Mouse (Mus musculus) lung, postnatal 0 days (tissue): ENCODE data around the gene Idh3a. TPM values are rescaled to one million over a fixed set of nuclear protein-coding genes. Genes with fewer than 3 reads are reported as not detected.

ENCODE experiments used
- ATAC-seq: fragments of 200-750 bp; cut with Nextera tagmentation; 2 replicates; pipeline ENCODE4 v1.8.0; 2017; ENCODE audit warnings: moderate library complexity
- DNase-seq: peaks from one replicate; pipeline ENCODE4 v3.0.0-alpha.2; 2016; ENCODE audit warnings: low spot score
- H3K27ac ChIP-seq: fragments of 300-500 bp; sonication (generic); 2 replicates; pipeline ENCODE4 v1.5.1; 2014; ENCODE audit warnings: antibody characterized with exemption, mild to moderate bottlenecking, low read length, mixed read lengths
- H3K27me3 ChIP-seq: fragments of 300-500 bp; sonication (generic); replicated peaks from 2 replicates; pipeline ENCODE4 v1.6.1; 2014; ENCODE audit warnings: low read length, mixed read lengths; ENCODE audit not compliant: insufficient read depth
- H3K36me3 ChIP-seq: fragments of 300-500 bp; sonication (generic); 2 replicates; pipeline ENCODE4 v1.6.1; 2014; ENCODE audit warnings: low read length, mixed read lengths; ENCODE audit not compliant: insufficient read depth
- H3K4me1 ChIP-seq: fragments of 300-500 bp; sonication (generic); 2 replicates; pipeline ENCODE4 v1.6.1; 2014; ENCODE audit warnings: antibody characterized with exemption, low read depth, low read length, mixed read lengths; ENCODE audit not compliant: insufficient read depth
- H3K4me2 ChIP-seq: fragments of 300-500 bp; sonication (generic); replicated peaks from 2 replicates; pipeline ENCODE4 v1.6.1; 2014; ENCODE audit warnings: low read depth, mild to moderate bottlenecking, low read length, moderate library complexity, mixed read lengths
- H3K4me3 ChIP-seq: fragments of 300-500 bp; sonication (generic); 2 replicates; pipeline ENCODE4 v1.5.1; 2014; ENCODE audit warnings: low read depth, low read length
- H3K9ac ChIP-seq: fragments of 300-500 bp; sonication (generic); replicated peaks from 2 replicates; pipeline ENCODE4 v1.6.1; 2014; ENCODE audit warnings: low read depth, mild to moderate bottlenecking
- H3K9me3 ChIP-seq: fragments of 300-500 bp; sonication (generic); 2 replicates; pipeline ENCODE4 v1.6.1; 2016; ENCODE audit warnings: low read length, mixed read lengths
- CTCF ChIP-seq: IDR thresholded peaks from 2 replicates; pipeline ENCODE4 v1.5.1; 2016; ENCODE audit warnings: antibody characterized with exemption, mild to moderate bottlenecking
- EP300 ChIP-seq: IDR thresholded peaks from 2 replicates; pipeline ENCODE4 v1.6.1; 2016; ENCODE audit warnings: antibody characterized with exemption, mild to moderate bottlenecking, control low read depth
- WGBS: fragments of 180-500 bp; shearing (Covaris S2); extraction: QIAGEN DNeasy Blood & Tissue Kit; methylation state at CpG from one replicate; pipeline ENCODE4 v1.1.7; 2014; 5-methylcytosine and 5-hydroxymethylcytosine counted together
- polyA plus RNA-seq: library from polyadenylated mRNA; unstranded; fragments of >200 nt; fragmentation: Nextera tagmentation; extraction: Ambion mirVana; gene quantifications from 2 replicates; pipeline ENCODE4 v1.2.1, GENCODE M21; 2015

The Idh3a gene
- 79.4 and 80.3 TPM in 2 replicates for polyA plus RNA-seq

GRCm38 (mm10) chr9:54586199-54587061, at the start of gene Idh3a:
Gene Idh3a (plus strand): TSS chr9:54586334.
- ATAC-seq, result peak; percentile 100
- H3K4me3 ChIP-seq, result peak within 1 kb of the TSS; percentile 84
- TF ChIP-seq EP300, result no peak
- no peak for TF ChIP-seq CTCF
- peak; percentile 99 for DNase-seq
- H3K36me3 ChIP-seq, result no peaks in the 10 kb centered on the region
- peak within 1 kb of the TSS; percentile 79 for H3K9ac ChIP-seq
- peaks cover 9% of the 10 kb centered on the region; the same call in 1 of the 2 replicates for H3K4me1 ChIP-seq
- no peaks in the 10 kb centered on the region for H3K27me3 ChIP-seq
- peak within 1 kb of the TSS; percentile 99 for H3K4me2 ChIP-seq
- H3K9me3 ChIP-seq, result no peaks in the 10 kb centered on the region
- 2% methylated on average over 68 of the region's 73 CpGs for WGBS
- H3K27ac ChIP-seq, result no peak within 1 kb of the TSS

- Histone ChIP-seq H3K4me1 (no peaks in the 10 kb centered on the region), H3K27ac (no peak overlapping the region), H3K4me3 (no peak overlapping the region), H3K27me3 (no peaks in the 10 kb centered on the region), H3K36me3 (no peaks in the 10 kb centered on the region), H3K9ac (no peak overlapping the region), H3K4me2 (no peak overlapping the region), H3K9me3 (no peaks in the 10 kb centered on the region)
- ATAC-seq, result no peak
- WGBS, result 47% methylated on average over 4 of the region's 4 CpGs
- DNase-seq, result no peak
- TF ChIP-seq CTCF (no peak), EP300 (no peak)
Observed at GRCm38 (mm10) chr9:54537030-54537429, 49.1 kb upstream of the Idh3a start.

DNA sequence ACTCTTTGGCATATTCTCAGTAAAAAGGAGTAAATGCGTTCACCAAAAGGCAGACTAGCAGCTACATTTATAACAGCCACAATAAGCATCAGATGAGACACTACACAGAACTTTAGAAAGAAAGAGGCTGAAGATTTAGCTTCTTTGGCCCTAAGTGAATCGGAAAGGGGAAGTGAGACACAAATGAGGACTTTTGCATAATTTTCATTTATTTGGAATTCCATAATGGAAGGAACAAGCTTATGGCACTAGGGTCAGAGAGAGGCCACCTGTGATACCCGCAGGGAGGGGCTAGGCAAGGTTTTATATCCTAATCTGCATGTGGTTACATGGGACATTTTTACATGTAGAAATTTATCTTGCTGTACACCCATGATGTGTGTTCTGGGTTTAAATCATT, 48.7 kb upstream of the Idh3a start:
- no peak overlapping the region for H3K27ac ChIP-seq
- TF ChIP-seq EP300, result no peak
- TF ChIP-seq CTCF, result no peak
- H3K36me3 ChIP-seq, result no peaks in the 10 kb centered on the region
- H3K27me3 ChIP-seq, result no peaks in the 10 kb centered on the region
- 73% methylated on average over 3 of the region's 3 CpGs for WGBS
- DNase-seq (no peak), ATAC-seq (no peak)
- H3K4me2 ChIP-seq, result no peak overlapping the region
- no peaks in the 10 kb centered on the region for H3K4me1 ChIP-seq
- H3K9ac ChIP-seq, result no peak overlapping the region
- no peaks in the 10 kb centered on the region for H3K9me3 ChIP-seq
- H3K4me3 ChIP-seq, result no peak overlapping the region

- TF ChIP-seq CTCF (no peak), EP300 (no peak)
- no peaks in the 10 kb centered on the region for H3K36me3 ChIP-seq
- H3K27me3 ChIP-seq, result no peaks in the 10 kb centered on the region
- no peaks in the 10 kb centered on the region for H3K9me3 ChIP-seq
- no peaks in the 10 kb centered on the region for H3K4me1 ChIP-seq
- no peak overlapping the region for H3K27ac ChIP-seq
- no peak overlapping the region for H3K4me2 ChIP-seq
- H3K4me3 ChIP-seq, result no peak overlapping the region
- 96% methylated on average over 3 of the region's 3 CpGs for WGBS
- DNase-seq (no peak), ATAC-seq (no peak)
- no peak overlapping the region for H3K9ac ChIP-seq
Observed at GRCm38 (mm10) chr9:54538244-54538643, 47.9 kb upstream of the Idh3a start.

- 91% methylated on average over 14 of the region's 14 CpGs for WGBS
- no peaks in the 10 kb centered on the region for H3K9me3 ChIP-seq
- H3K27me3 ChIP-seq, result no peaks in the 10 kb centered on the region
- H3K4me3 ChIP-seq, result no peak within 1 kb of the TSS
- TF ChIP-seq CTCF (no peak), EP300 (no peak)
- ATAC-seq (no peak), DNase-seq (no peak)
- H3K4me1 ChIP-seq, result no peaks in the 10 kb centered on the region
- H3K36me3 ChIP-seq, result no peaks in the 10 kb centered on the region
- H3K9ac ChIP-seq, result no peak within 1 kb of the TSS
- H3K4me2 ChIP-seq, result no peak within 1 kb of the TSS
- no peak within 1 kb of the TSS for H3K27ac ChIP-seq
Observed at GRCm38 (mm10) chr9:54538684-54539083, 47.5 kb upstream of the Idh3a start, which contains the start of gene Sh2d7. Gene Sh2d7 (plus strand): TSS chr9:54538984.

GRCm38 (mm10) chr9:54540801-54541200, 45.3 kb upstream of the Idh3a start:
- H3K4me1 ChIP-seq, result no peaks in the 10 kb centered on the region
- no peak overlapping the region for H3K27ac ChIP-seq
- H3K9me3 ChIP-seq, result no peaks in the 10 kb centered on the region
- H3K9ac ChIP-seq, result no peak overlapping the region
- H3K4me2 ChIP-seq, result no peak overlapping the region
- no peaks in the 10 kb centered on the region for H3K36me3 ChIP-seq
- TF ChIP-seq CTCF (no peak), EP300 (no peak)
- no peak for DNase-seq
- H3K4me3 ChIP-seq, result no peak overlapping the region
- 57% methylated on average over 5 of the region's 5 CpGs for WGBS
- H3K27me3 ChIP-seq, result no peaks in the 10 kb centered on the region
- ATAC-seq, result no peak
